Comparison of ENCODE assay signal across 12 mouse cellular contexts in the genomic region with DNA sequence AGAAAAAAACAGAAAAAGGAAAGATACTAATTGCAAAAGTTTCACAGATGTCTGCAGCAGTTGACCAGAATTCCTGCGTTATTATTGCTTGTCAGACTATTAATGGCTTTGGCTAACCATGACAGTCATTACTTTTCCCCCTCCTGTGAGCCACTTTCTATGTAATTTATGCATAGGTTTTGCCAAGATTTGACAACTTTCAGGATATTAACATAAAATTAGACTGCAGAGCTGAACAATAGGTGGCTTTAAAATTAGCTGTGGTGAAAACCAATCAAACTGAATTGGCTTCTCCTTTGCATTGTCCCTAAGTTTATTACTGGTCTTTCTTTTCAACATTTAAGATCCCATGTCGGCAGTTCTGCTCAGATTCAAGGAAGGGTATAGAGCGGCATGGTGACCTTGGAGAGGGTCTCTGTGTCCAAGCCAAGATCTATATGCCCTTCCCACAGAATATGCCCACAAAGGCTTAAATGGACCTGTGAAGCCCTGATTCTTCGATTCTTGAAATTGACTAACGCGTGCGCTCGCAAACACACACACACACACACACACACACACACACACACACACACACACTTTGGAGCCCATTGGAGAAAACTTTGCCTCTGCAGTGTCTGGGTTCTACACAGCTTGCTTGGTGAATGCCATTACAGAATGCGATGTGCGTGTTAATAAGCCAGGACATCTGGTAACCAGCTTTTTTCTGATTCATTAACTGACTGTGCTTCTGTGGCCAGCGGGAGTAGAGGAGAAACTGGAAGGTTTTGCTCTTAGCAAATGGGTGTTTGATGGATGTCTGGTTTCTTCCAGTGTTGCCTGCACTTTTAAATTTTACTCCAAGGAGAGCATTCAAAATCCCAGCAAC.
DNase-seq lines count a peak whose midpoint lies in the region; ATAC-seq and TF ChIP-seq lines count a peak whose summit lies in the region.
"Had no signal": no experiment of that assay in that cellular context is flagged by ENCODE, and none has a peak within 500 bp of the region (broad histone marks: within the 10 kb centered on the region; RNA-seq: fewer than 3 reads in every experiment).

No protein-coding gene starts in this region.

- no peak for TF ChIP-seq CTCF in kidney, postnatal 0 days (IDR thresholded peaks at IDR 0.05; ENCODE audit: low read depth)
- TF ChIP-seq CTCF in brain, embryonic 14.5 days (IDR thresholded peaks at IDR 0.05; ENCODE audit: borderline replicate concordance, extremely low read depth, insufficient read depth, insufficient read length): no peak

- peak; percentile 59 for DNase-seq in kidney, postnatal 0 days (ENCODE audit: low spot score)
- no peak for DNase-seq in kidney, postnatal 36 days
- DNase-seq in brain, embryonic 14.5 days (ENCODE audit: low read depth): peak; percentile 85
- DNase-seq in forebrain, embryonic 14.5 days (ENCODE audit: low spot score): peak; percentile 84
- DNase-seq in midbrain, embryonic 14.5 days: peak; percentile 36
- DNase-seq in thymus, postnatal 25 days: no peak
- DNase-seq: adrenal gland, postnatal 25 days; cerebellum, adult 11 months; spleen, adult 18-20 months had no signal

- H3K36me3 ChIP-seq in kidney, postnatal 0 days (ENCODE audit: insufficient read depth, low read length): no peaks in the 10 kb centered on the region
- H3K36me3 ChIP-seq in forebrain, embryonic 14.5 days (ENCODE audit: control insufficient read depth, insufficient read depth, low read length): no peaks in the 10 kb centered on the region
- H3K36me3 ChIP-seq in midbrain, embryonic 14.5 days (ENCODE audit: control insufficient read depth, insufficient read depth, low read length): no peaks in the 10 kb centered on the region
- no peaks in the 10 kb centered on the region for H3K36me3 ChIP-seq in kidney, embryonic 14.5 days (ENCODE audit: control insufficient read depth, insufficient read depth, low read length)
- H3K36me3 ChIP-seq: embryonic facial prominence, embryonic 12.5 days had no signal

- no peaks in the 10 kb centered on the region for H3K4me1 ChIP-seq in kidney, postnatal 0 days (replicated peaks; ENCODE audit: insufficient read depth, low read length)
- peaks cover 27% of the 10 kb centered on the region for H3K4me1 ChIP-seq in forebrain, embryonic 14.5 days (ENCODE audit: control insufficient read depth, insufficient read depth, low read length)
- no peaks in the 10 kb centered on the region for H3K4me1 ChIP-seq in midbrain, embryonic 14.5 days (ENCODE audit: control insufficient read depth, insufficient read depth, low read length)
- no peaks in the 10 kb centered on the region for H3K4me1 ChIP-seq in kidney, embryonic 14.5 days (ENCODE audit: control insufficient read depth, insufficient read depth, low read length)
- H3K4me1 ChIP-seq: embryonic facial prominence, embryonic 12.5 days had no signal

- H3K4me2 ChIP-seq in kidney, postnatal 0 days (ENCODE audit: low read length): no peak overlapping the region
- H3K4me2 ChIP-seq in forebrain, embryonic 14.5 days (ENCODE audit: low read length): no peak overlapping the region
- no peak overlapping the region for H3K4me2 ChIP-seq in midbrain, embryonic 14.5 days (ENCODE audit: low read length)
- no peak overlapping the region for H3K4me2 ChIP-seq in kidney, embryonic 14.5 days (replicated peaks; ENCODE audit: low read depth, low read length)
- H3K4me2 ChIP-seq: embryonic facial prominence, embryonic 12.5 days had no signal

- H3K27me3 ChIP-seq in kidney, postnatal 0 days (ENCODE audit: insufficient read depth, low read length): no peaks in the 10 kb centered on the region
- H3K27me3 ChIP-seq in forebrain, embryonic 14.5 days (replicated peaks; ENCODE audit: control insufficient read depth, insufficient read depth, low read length): no peaks in the 10 kb centered on the region
- no peaks in the 10 kb centered on the region for H3K27me3 ChIP-seq in midbrain, embryonic 14.5 days (ENCODE audit: control insufficient read depth, insufficient read depth, low read length)
- no peaks in the 10 kb centered on the region for H3K27me3 ChIP-seq in kidney, embryonic 14.5 days (ENCODE audit: control insufficient read depth, insufficient read depth, low read length)
- H3K27me3 ChIP-seq: CH12.LX; embryonic facial prominence, embryonic 12.5 days had no signal

- 76% methylated on average over 11 of the region's 11 CpGs for WGBS in kidney, postnatal 0 days
- 26% methylated on average over 11 of the region's 11 CpGs for WGBS in forebrain, embryonic 14.5 days
- WGBS in midbrain, embryonic 14.5 days: 77% methylated on average over 11 of the region's 11 CpGs
- WGBS in kidney, embryonic 14.5 days: 78% methylated on average over 11 of the region's 11 CpGs

- H3K9ac ChIP-seq in kidney, postnatal 0 days (ENCODE audit: low read depth, low read length): no peak overlapping the region
- no peak overlapping the region for H3K9ac ChIP-seq in forebrain, embryonic 14.5 days (ENCODE audit: low read length)
- no peak overlapping the region for H3K9ac ChIP-seq in midbrain, embryonic 14.5 days (replicated peaks; ENCODE audit: low read length)
- no peak overlapping the region for H3K9ac ChIP-seq in kidney, embryonic 14.5 days (ENCODE audit: low read depth, low read length)
- H3K9ac ChIP-seq: embryonic facial prominence, embryonic 12.5 days had no signal

- no peak for ATAC-seq in kidney, postnatal 0 days (replicated peaks; ENCODE audit: low FRiP score, low read depth)
- ATAC-seq in forebrain, embryonic 14.5 days: peak; percentile 81
- ATAC-seq in midbrain, embryonic 14.5 days (ENCODE audit: low FRiP score, low TSS enrichment): no peak
- ATAC-seq in kidney, embryonic 14.5 days (ENCODE audit: low FRiP score, low TSS enrichment): no peak

- no peaks in the 10 kb centered on the region for H3K9me3 ChIP-seq in kidney, postnatal 0 days (replicated peaks; ENCODE audit: low read length)
- no peaks in the 10 kb centered on the region for H3K9me3 ChIP-seq in forebrain, embryonic 14.5 days (replicated peaks; ENCODE audit: control insufficient read depth, low read length)
- no peaks in the 10 kb centered on the region for H3K9me3 ChIP-seq in midbrain, embryonic 14.5 days (ENCODE audit: control insufficient read depth, low read length)
- no peaks in the 10 kb centered on the region for H3K9me3 ChIP-seq in kidney, embryonic 14.5 days (ENCODE audit: control insufficient read depth, low read length)
- H3K9me3 ChIP-seq: embryonic facial prominence, embryonic 12.5 days had no signal

- no peak overlapping the region for H3K27ac ChIP-seq in kidney, postnatal 0 days
- H3K27ac ChIP-seq in forebrain, embryonic 14.5 days (ENCODE audit: low read depth, low read length): peak overlapping the region; percentile 59
- no peak overlapping the region for H3K27ac ChIP-seq in midbrain, embryonic 14.5 days (replicated peaks; ENCODE audit: low read depth, low read length)
- H3K27ac ChIP-seq in kidney, embryonic 14.5 days (ENCODE audit: low read depth, low read length): no peak overlapping the region
- H3K27ac ChIP-seq: embryonic facial prominence, embryonic 12.5 days had no signal

- H3K4me3 ChIP-seq in kidney, postnatal 0 days (replicated peaks; ENCODE audit: low read depth, low read length): no peak overlapping the region
- no peak overlapping the region for H3K4me3 ChIP-seq in forebrain, embryonic 14.5 days (ENCODE audit: low read depth, low read length)
- H3K4me3 ChIP-seq in midbrain, embryonic 14.5 days (replicated peaks; ENCODE audit: low read depth, low read length): no peak overlapping the region
- no peak overlapping the region for H3K4me3 ChIP-seq in kidney, embryonic 14.5 days (ENCODE audit: low read length)
- H3K4me3 ChIP-seq: embryonic facial prominence, embryonic 12.5 days had no signal

- no peak for TF ChIP-seq POLR2A in brain, embryonic 14.5 days (IDR thresholded peaks at IDR 0.05; ENCODE audit: borderline replicate concordance, extremely low read depth, insufficient read depth, insufficient read length, poor library complexity, severe bottlenecking)

Comparison
In these comparisons a context has a peak if more than half of its experiments do, and no peak if none do; other contexts are left out.
1. DNase-seq: peak in kidney, postnatal 0 days (single experiment), brain, embryonic 14.5 days (single experiment), forebrain, embryonic 14.5 days (single experiment) and midbrain, embryonic 14.5 days (single experiment); none in kidney, postnatal 36 days (0 of 2) and thymus, postnatal 25 days (single experiment).